Mouse (Mus musculus) layer of hippocampus, postnatal 10 days (tissue): ENCODE data around the gene Olfr356. TPM values are rescaled to one million over a fixed set of nuclear protein-coding genes. Genes with fewer than 3 reads are reported as not detected.

Source experiments
- DNase-seq, 2 experiments: peaks; one replicate each; pipeline ENCODE4 v3.0.0; 2021; ENCODE audit warnings: low spot score in 2 of 2
- long read RNA-seq: library from polyadenylated mRNA; stranded (forward); transcript quantifications from one replicate; pipeline ENCODE4 v2.0.0, GENCODE M21; 2023
- total RNA-seq, 2 experiments: library from RNA; stranded (reverse); gene quantifications; 2 replicates each; pipeline ENCODE4 v1.2.3; 2021

The Olfr356 gene
- not detected for total RNA-seq
- long read RNA-seq, result 0 reads

GRCm38 (mm10) chr2:36936821-36937220 is at the start of gene Olfr356:
TSS of gene Olfr356 (plus strand) at chr2:36937121.
- DNase-seq, result no peak

- no peak for DNase-seq
Measured at GRCm38 (mm10) chr2:36892836-36893235, 44.1 kb upstream of the Olfr356 start, which contains the start of gene Olfr353. TSS of gene Olfr353 (minus strand) at chr2:36892936.

- no peak for DNase-seq
Measured at GRCm38 (mm10) chr2:36897114-36897513, 39.8 kb upstream of the Olfr356 start.

- no peak for DNase-seq
Measured at GRCm38 (mm10) chr2:36905380-36905779, 31.5 kb upstream of the Olfr356 start, which contains the start of gene Olfr354. TSS of gene Olfr354 (plus strand) at chr2:36905680.

GRCm38 (mm10) chr2:36928797-36929196 is 8.1 kb upstream of the Olfr356 start, which contains the start of gene Olfr355:
TSS of gene Olfr355 (minus strand) at chr2:36928897.
- no peak for DNase-seq

Other genes starting within 250 kb of the Olfr356 start
- gene Olfr347, start 205.2 kb upstream of the Olfr356 start, total RNA-seq, result not detected
- gene Olfr348, start 152.8 kb upstream of the Olfr356 start, total RNA-seq, result not detected
- gene Olfr50, start 146.6 kb upstream of the Olfr356 start, total RNA-seq, result not detected
- not detected for gene Olfr3, start 120.1 kb upstream of the Olfr356 start, total RNA-seq
- not detected for gene Olfr350, start 90.8 kb upstream of the Olfr356 start, total RNA-seq
- not detected for gene Olfr351, start 74.5 kb upstream of the Olfr356 start, total RNA-seq
- gene Olfr352, start 68.7 kb upstream of the Olfr356 start, total RNA-seq, result not detected
- not detected for gene Olfr353, start 44.2 kb upstream of the Olfr356 start, total RNA-seq
- gene Olfr354, start 31.4 kb upstream of the Olfr356 start, total RNA-seq, result not detected
- gene Olfr355, start 8.2 kb upstream of the Olfr356 start, total RNA-seq, result not detected
- gene Olfr357, start 56.7 kb downstream of the Olfr356 start, total RNA-seq, result not detected
- not detected for gene Olfr358, start 72.2 kb downstream of the Olfr356 start, total RNA-seq
- not detected for gene Olfr360, start 128.6 kb downstream of the Olfr356 start, total RNA-seq
- not detected for gene Olfr361, start 152.2 kb downstream of the Olfr356 start, total RNA-seq
- gene Olfr362, start 180.8 kb downstream of the Olfr356 start, total RNA-seq, result not detected
- not detected for gene Olfr364-ps1, start 202.2 kb downstream of the Olfr356 start, total RNA-seq